Comparison of ENCODE assay signal across 13 mouse cellular contexts in the genomic region with DNA sequence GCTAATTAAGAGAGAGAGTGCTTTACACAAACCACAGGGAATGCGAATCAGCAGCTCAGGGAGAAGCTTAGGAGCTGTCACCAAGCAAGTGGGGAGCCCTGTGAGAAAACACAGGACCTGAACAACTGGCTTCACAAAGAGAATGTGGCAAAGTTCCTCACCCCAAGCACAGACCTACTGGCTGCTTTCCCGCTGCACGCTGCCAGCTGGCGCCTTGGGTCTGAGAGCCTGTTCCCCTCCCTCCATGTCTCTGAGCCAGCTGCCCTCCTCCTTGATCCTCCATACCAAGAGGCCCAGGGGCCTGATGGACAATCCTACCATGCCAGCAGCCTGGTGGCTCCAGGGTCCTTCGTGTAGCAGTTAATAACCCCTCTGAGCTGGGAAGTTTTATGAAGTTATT. TPM values are rescaled to one million over a fixed set of nuclear protein-coding genes. Genes with fewer than 3 reads are reported as not detected.
DNase-seq lines count a peak whose midpoint lies in the region; ATAC-seq lines count a peak whose summit lies in the region.
"Had no signal": no experiment of that assay in that cellular context is flagged by ENCODE, and none has a peak within 500 bp of the region (broad histone marks: within the 10 kb centered on the region; RNA-seq: fewer than 3 reads in every experiment).

No protein-coding gene starts in this region.

- H3K9ac ChIP-seq in embryonic facial prominence, embryonic 14.5 days (ENCODE audit: low read depth, low read length) = no peak overlapping the region
- no peak overlapping the region for H3K9ac ChIP-seq in neural tube, embryonic 11.5 days (ENCODE audit: low read length)
- H3K9ac ChIP-seq: limb, embryonic 12.5 days had no signal

- H3K4me3 ChIP-seq in embryonic facial prominence, embryonic 14.5 days (ENCODE audit: low read depth, low read length) = no peak overlapping the region
- no peak overlapping the region for H3K4me3 ChIP-seq in embryonic facial prominence, embryonic 10.5 days
- H3K4me3 ChIP-seq in neural tube, embryonic 11.5 days (ENCODE audit: low read depth, low read length) = no peak overlapping the region
- H3K4me3 ChIP-seq: limb, embryonic 12.5 days had no signal

- H3K9me3 ChIP-seq in embryonic facial prominence, embryonic 14.5 days (ENCODE audit: control insufficient read depth, low read length) = no peaks in the 10 kb centered on the region
- H3K9me3 ChIP-seq in embryonic facial prominence, embryonic 10.5 days = no peaks in the 10 kb centered on the region
- no peaks in the 10 kb centered on the region for H3K9me3 ChIP-seq in neural tube, embryonic 11.5 days (ENCODE audit: control insufficient read depth, low read length)
- H3K9me3 ChIP-seq: limb, embryonic 12.5 days had no signal

- H3K4me2 ChIP-seq in embryonic facial prominence, embryonic 14.5 days (ENCODE audit: low read depth, low read length) = no peak overlapping the region
- no peak overlapping the region for H3K4me2 ChIP-seq in neural tube, embryonic 11.5 days (ENCODE audit: low read depth)
- H3K4me2 ChIP-seq: limb, embryonic 12.5 days had no signal

- H3K36me3 ChIP-seq in embryonic facial prominence, embryonic 14.5 days (ENCODE audit: control insufficient read depth, insufficient read depth, low read length) = no peaks in the 10 kb centered on the region
- no peaks in the 10 kb centered on the region for H3K36me3 ChIP-seq in embryonic facial prominence, embryonic 10.5 days (replicated peaks)
- H3K36me3 ChIP-seq in neural tube, embryonic 11.5 days (ENCODE audit: control insufficient read depth, insufficient read depth, low read length) = no peaks in the 10 kb centered on the region
- H3K36me3 ChIP-seq: limb, embryonic 12.5 days had no signal

- peaks cover 11% of the 10 kb centered on the region for H3K27me3 ChIP-seq in embryonic facial prominence, embryonic 14.5 days (replicated peaks; ENCODE audit: control insufficient read depth, insufficient read depth, low read length)
- peaks cover 37% of the 10 kb centered on the region for H3K27me3 ChIP-seq in embryonic facial prominence, embryonic 10.5 days (replicated peaks; ENCODE audit: low read depth, poor library complexity, severe bottlenecking)
- no peaks in the 10 kb centered on the region for H3K27me3 ChIP-seq in neural tube, embryonic 11.5 days (ENCODE audit: control insufficient read depth, insufficient read depth, low read length)

- no peak overlapping the region for H3K27ac ChIP-seq in embryonic facial prominence, embryonic 14.5 days (replicated peaks; ENCODE audit: low read depth, low read length)
- no peak overlapping the region for H3K27ac ChIP-seq in embryonic facial prominence, embryonic 10.5 days (replicated peaks)
- no peak overlapping the region for H3K27ac ChIP-seq in neural tube, embryonic 11.5 days (ENCODE audit: low read depth, low read length)
- H3K27ac ChIP-seq: limb, embryonic 12.5 days; macrophage had no signal

- no peaks in the 10 kb centered on the region for H3K4me1 ChIP-seq in embryonic facial prominence, embryonic 14.5 days (ENCODE audit: control insufficient read depth, insufficient read depth, low read length)
- peaks cover 4% of the 10 kb centered on the region; the same call in 1 of the 2 replicates for H3K4me1 ChIP-seq in embryonic facial prominence, embryonic 10.5 days
- no peaks in the 10 kb centered on the region for H3K4me1 ChIP-seq in neural tube, embryonic 11.5 days (ENCODE audit: control insufficient read depth, insufficient read depth, low read length)
- H3K4me1 ChIP-seq: limb, embryonic 12.5 days had no signal

- no peak for ATAC-seq in embryonic facial prominence, embryonic 14.5 days (ENCODE audit: low read depth)
- peak; percentile 42; the same call in 1 of the 2 replicates for ATAC-seq in neural tube, embryonic 11.5 days (ENCODE audit: insufficient read depth, low FRiP score, low TSS enrichment)

- peak; percentile 48 for DNase-seq in embryonic facial prominence, embryonic 14.5 days (ENCODE audit: low spot score)
- no peak for DNase-seq in embryonic facial prominence, embryonic 10.5 days (ENCODE audit: low spot score)
- no peak for DNase-seq in neural tube, embryonic 11.5 days (ENCODE audit: low spot score)
- DNase-seq in neural tube, embryonic 10.5 days (ENCODE audit: extremely low spot score, low spot score) = no peak
- peak; percentile 48 for DNase-seq in heart, postnatal 4 days
- peak; percentile 69 for DNase-seq in retina, postnatal 1 day
- DNase-seq in thymus, postnatal 36 days = no peak
- no peak for DNase-seq in adrenal gland, adult 2 months
- DNase-seq: cerebellum, adult 11 months had no signal

- 13% methylated on average over 5 of the region's 5 CpGs for WGBS in embryonic facial prominence, embryonic 14.5 days
- 16% methylated on average over 5 of the region's 5 CpGs for WGBS in embryonic facial prominence, embryonic 10.5 days
- 33% methylated on average over 5 of the region's 5 CpGs for WGBS in neural tube, embryonic 11.5 days

RNA-seq across cellular contexts. Expression of gene Prdm13, which starts 19.8 kb away (rescaled TPM):
- polyA plus RNA-seq in embryonic facial prominence, embryonic 14.5 days (2014; fragmentation: Nextera tagmentation; extraction: Ambion mirVana) = not detected in 2 replicates
- 0.52 TPM in 1 of 2 replicates, not detected in the other for polyA plus RNA-seq in embryonic facial prominence, embryonic 10.5 days (2016; fragmentation: Nextera tagmentation; extraction: Ambion mirVana)
- 6.8 and 8.8 TPM in 2 replicates for polyA plus RNA-seq in neural tube, embryonic 11.5 days (2014; fragmentation: Nextera tagmentation; extraction: Ambion mirVana)
- not detected for total RNA-seq in heart, postnatal 4 days (2021)
- not detected for total RNA-seq in adrenal gland, adult 2 months (2021)
- polyA plus RNA-seq in adrenal gland, adult 2 months (2012; rRNA removed) = 0.03 TPM in 1 of 2 replicates, not detected in the other
- polyA plus RNA-seq: kidney, embryonic 14.5 days; limb, embryonic 12.5 days; macrophage; stomach, embryonic 16.5 days had no signal

Comparison
In these comparisons a context has a peak if more than half of its experiments do, and no peak if none do; other contexts are left out.
1. DNase-seq: peak in embryonic facial prominence, embryonic 14.5 days (single experiment), heart, postnatal 4 days (single experiment) and retina, postnatal 1 day (single experiment); none in embryonic facial prominence, embryonic 10.5 days (single experiment), neural tube, embryonic 11.5 days (single experiment), neural tube, embryonic 10.5 days (single experiment), thymus, postnatal 36 days (0 of 2) and adrenal gland, adult 2 months (single experiment).